Mouse (Mus musculus): ENCODE measurements at regions not wholly inside any gene's neighbourhood (a gene's known extent, or its start where the extent isn't known, plus 50 kb on each side); places are given as distances from the start of the nearest gene placed in this dataset.
A peak's percentile ranks its signal among the peaks of the same experiment; 100 is the strongest.

DNA sequence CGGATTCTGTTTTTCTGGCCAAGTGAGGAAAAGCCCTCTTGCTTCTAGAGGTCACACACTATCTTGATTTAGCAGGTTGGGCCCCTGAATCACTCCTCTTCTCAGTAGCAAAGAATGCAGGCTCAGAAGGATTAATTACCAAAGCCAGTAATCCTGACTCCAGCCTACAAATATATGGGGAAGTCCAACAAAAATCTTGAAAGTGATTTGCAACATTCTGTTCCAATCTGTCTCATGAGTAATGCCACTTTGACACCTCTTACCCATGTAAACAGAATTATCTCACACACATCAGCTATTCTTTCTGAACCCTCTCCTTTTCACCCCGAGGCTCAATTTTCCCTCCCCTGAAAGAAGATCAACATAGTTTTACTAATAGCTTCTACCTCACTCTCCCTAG lies 233.9 kb upstream of the Nt5c1b start:
- no peaks in the 10 kb centered on the region for H3K4me1 ChIP-seq (ENCODE audit: control insufficient read depth, insufficient read depth, low read depth, low read length)
- no peak overlapping the region for H3K9ac ChIP-seq (ENCODE audit: low read depth, low read length)
- H3K9me3 ChIP-seq (ENCODE audit: control insufficient read depth, low read length), result no peaks in the 10 kb centered on the region
- ATAC-seq, result no peak
- H3K4me3 ChIP-seq (ENCODE audit: low read length), result no peak overlapping the region
- no peak overlapping the region for H3K4me2 ChIP-seq (ENCODE audit: low read length)
- no peaks in the 10 kb centered on the region for H3K27me3 ChIP-seq (replicated peaks; ENCODE audit: control insufficient read depth, insufficient read depth, low read length)
- no peak overlapping the region for H3K27ac ChIP-seq (ENCODE audit: low read depth, low read length)
- no peaks in the 10 kb centered on the region for H3K36me3 ChIP-seq (ENCODE audit: control insufficient read depth, insufficient read depth, low read length)
- 71% methylated on average over 2 of the region's 2 CpGs for WGBS

DNA sequence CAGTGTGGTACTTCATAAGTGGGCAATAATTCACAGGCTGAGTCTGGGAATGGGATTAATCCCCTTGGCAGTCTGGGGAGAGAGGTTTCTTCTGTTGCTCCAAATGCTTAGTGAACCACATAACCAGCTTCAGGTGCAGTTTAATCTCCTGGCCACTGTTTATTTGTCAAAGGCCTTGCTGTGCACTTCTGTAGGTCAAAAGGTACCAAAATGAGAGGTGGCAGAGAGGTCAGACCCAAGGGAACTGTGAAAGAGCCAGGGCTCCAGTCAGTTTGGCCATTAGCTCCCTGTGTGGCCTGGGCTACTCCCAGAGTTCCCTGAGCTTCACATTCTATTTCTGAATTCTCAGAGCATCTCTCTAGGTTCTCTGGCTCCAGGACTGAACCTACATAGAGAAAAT lies 229.6 kb upstream of the Nt5c1b start:
- H3K4me2 ChIP-seq (ENCODE audit: low read length), result no peak overlapping the region
- no peak overlapping the region for H3K27ac ChIP-seq (ENCODE audit: low read depth, low read length)
- H3K4me3 ChIP-seq (ENCODE audit: low read length), result no peak overlapping the region
- H3K36me3 ChIP-seq (ENCODE audit: control insufficient read depth, insufficient read depth, low read length), result no peaks in the 10 kb centered on the region
- no peaks in the 10 kb centered on the region for H3K27me3 ChIP-seq (replicated peaks; ENCODE audit: control insufficient read depth, insufficient read depth, low read length)
- no peaks in the 10 kb centered on the region for H3K4me1 ChIP-seq (ENCODE audit: control insufficient read depth, insufficient read depth, low read depth, low read length)
- no peak overlapping the region for H3K9ac ChIP-seq (ENCODE audit: low read depth, low read length)
- no peaks in the 10 kb centered on the region for H3K9me3 ChIP-seq (ENCODE audit: control insufficient read depth, low read length)
- ATAC-seq, result no peak

DNA sequence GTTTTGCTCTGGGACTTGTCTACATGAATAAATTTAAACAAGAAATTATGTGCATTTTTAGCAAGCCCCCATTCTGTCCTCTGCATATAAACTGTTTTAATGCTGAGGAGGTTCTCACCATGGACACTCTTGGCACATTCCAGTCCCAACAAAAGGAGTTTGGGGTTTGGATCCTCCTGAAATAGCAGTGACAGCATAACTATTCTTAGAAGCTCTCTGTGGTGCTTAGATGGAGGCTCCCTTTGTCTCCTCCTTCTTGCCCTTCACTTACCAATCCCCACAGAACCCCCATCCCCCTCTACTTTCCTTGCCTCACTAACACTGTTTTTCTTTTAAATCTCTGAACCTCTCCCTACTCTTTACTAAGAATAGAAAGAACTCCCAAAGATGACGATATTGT lies 208.9 kb upstream of the Nt5c1b start:
- no peaks in the 10 kb centered on the region for H3K36me3 ChIP-seq (ENCODE audit: control insufficient read depth, insufficient read depth, low read length)
- no peak overlapping the region for H3K27ac ChIP-seq (ENCODE audit: low read depth, low read length)
- H3K4me2 ChIP-seq (ENCODE audit: low read length), result no peak overlapping the region
- no peak for ATAC-seq
- H3K27me3 ChIP-seq (replicated peaks; ENCODE audit: control insufficient read depth, insufficient read depth, low read length), result no peaks in the 10 kb centered on the region
- WGBS, result 82% methylated on average over 1 of the region's 1 CpGs
- H3K4me1 ChIP-seq (ENCODE audit: control insufficient read depth, insufficient read depth, low read depth, low read length), result no peaks in the 10 kb centered on the region
- no peak overlapping the region for H3K9ac ChIP-seq (ENCODE audit: low read depth, low read length)
- H3K9me3 ChIP-seq (ENCODE audit: control insufficient read depth, low read length), result no peaks in the 10 kb centered on the region
- H3K4me3 ChIP-seq (ENCODE audit: low read length), result no peak overlapping the region

DNA sequence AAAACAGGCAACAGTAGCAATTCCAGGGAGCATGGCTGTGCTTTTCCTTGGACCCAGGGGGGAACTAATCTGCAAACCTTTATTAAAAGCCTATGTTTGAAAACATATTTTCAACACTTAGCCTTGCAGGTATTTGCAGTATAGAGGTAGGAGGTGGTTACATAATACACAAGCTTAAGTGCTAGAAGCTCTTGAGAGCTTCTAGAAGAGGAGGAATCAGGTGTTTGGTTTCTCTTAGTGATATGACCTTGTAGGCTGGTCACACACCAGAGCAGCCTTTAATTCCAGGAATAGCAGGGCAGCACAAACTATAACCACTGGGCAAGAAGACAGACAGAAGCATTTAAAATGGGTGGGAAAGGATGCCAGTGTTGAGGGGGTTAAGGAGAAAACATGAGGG lies 201.7 kb upstream of the Nt5c1b start:
- Histone ChIP-seq H3K36me3 (ENCODE audit: control insufficient read depth, insufficient read depth, low read length) (no peaks in the 10 kb centered on the region), H3K9ac (ENCODE audit: low read depth, low read length) (no peak overlapping the region), H3K27me3 (replicated peaks; ENCODE audit: control insufficient read depth, insufficient read depth, low read length) (no peaks in the 10 kb centered on the region), H3K9me3 (ENCODE audit: control insufficient read depth, low read length) (no peaks in the 10 kb centered on the region), H3K4me3 (ENCODE audit: low read length) (no peak overlapping the region), H3K4me1 (ENCODE audit: control insufficient read depth, insufficient read depth, low read depth, low read length) (no peaks in the 10 kb centered on the region), H3K4me2 (ENCODE audit: low read length) (no peak overlapping the region), H3K27ac (ENCODE audit: low read depth, low read length) (no peak overlapping the region)
- ATAC-seq, result no peak

DNA sequence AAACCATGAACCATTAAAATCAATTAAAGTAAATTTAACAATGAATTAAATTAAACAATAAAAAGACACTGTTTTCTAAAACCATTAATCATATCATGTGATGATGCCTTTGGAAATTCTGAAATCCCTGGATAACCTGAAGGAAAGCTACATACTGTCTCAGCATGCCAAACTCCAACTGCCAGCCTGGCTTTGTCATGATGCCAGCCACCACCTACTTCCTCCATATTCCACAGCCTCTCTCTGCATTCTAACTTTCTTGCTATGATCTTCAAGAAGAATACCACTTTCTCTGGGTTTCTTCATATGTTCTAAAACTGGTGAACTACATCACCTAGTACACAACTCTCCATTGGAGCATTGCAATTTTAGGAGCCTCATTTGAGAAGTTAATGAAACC lies 201.2 kb upstream of the Nt5c1b start:
- no peak overlapping the region for H3K27ac ChIP-seq (ENCODE audit: low read depth, low read length)
- no peak overlapping the region for H3K4me2 ChIP-seq (ENCODE audit: low read length)
- no peaks in the 10 kb centered on the region for H3K27me3 ChIP-seq (replicated peaks; ENCODE audit: control insufficient read depth, insufficient read depth, low read length)
- ATAC-seq, result no peak
- no peaks in the 10 kb centered on the region for H3K36me3 ChIP-seq (ENCODE audit: control insufficient read depth, insufficient read depth, low read length)
- H3K9me3 ChIP-seq (ENCODE audit: control insufficient read depth, low read length), result no peaks in the 10 kb centered on the region
- H3K4me1 ChIP-seq (ENCODE audit: control insufficient read depth, insufficient read depth, low read depth, low read length), result no peaks in the 10 kb centered on the region
- no peak overlapping the region for H3K4me3 ChIP-seq (ENCODE audit: low read length)
- H3K9ac ChIP-seq (ENCODE audit: low read depth, low read length), result no peak overlapping the region

DNA sequence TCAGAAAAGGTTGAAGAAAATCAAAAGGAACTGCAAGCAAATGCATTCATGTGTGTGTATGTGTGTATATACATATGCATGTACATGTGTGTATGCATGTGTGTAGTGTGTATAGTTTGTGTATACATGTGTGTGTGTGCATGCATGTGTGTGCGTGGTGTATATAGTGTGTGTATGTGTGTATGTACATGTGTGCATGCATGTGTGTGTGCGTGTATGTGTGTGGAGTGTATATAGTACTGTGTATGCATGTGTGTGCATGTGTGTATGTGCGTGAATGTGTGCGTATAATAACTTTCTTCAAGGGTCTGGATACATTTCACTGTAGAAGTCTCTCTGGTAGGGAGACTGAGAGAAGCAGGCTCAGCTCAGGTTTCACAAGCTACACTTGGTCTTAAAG lies 191.1 kb upstream of the Nt5c1b start:
- Histone ChIP-seq H3K4me3 (ENCODE audit: low read length) (no peak overlapping the region), H3K27ac (ENCODE audit: low read depth, low read length) (no peak overlapping the region), H3K4me2 (ENCODE audit: low read length) (no peak overlapping the region), H3K9me3 (ENCODE audit: control insufficient read depth, low read length) (no peaks in the 10 kb centered on the region), H3K4me1 (ENCODE audit: control insufficient read depth, insufficient read depth, low read depth, low read length) (peaks cover 2% of the 10 kb centered on the region; the same call in 1 of the 2 replicates), H3K27me3 (replicated peaks; ENCODE audit: control insufficient read depth, insufficient read depth, low read length) (no peaks in the 10 kb centered on the region), H3K36me3 (ENCODE audit: control insufficient read depth, insufficient read depth, low read length) (no peaks in the 10 kb centered on the region), H3K9ac (ENCODE audit: low read depth, low read length) (no peak overlapping the region)
- ATAC-seq, result no peak
- WGBS, result 95% methylated on average over 4 of the region's 4 CpGs

DNA sequence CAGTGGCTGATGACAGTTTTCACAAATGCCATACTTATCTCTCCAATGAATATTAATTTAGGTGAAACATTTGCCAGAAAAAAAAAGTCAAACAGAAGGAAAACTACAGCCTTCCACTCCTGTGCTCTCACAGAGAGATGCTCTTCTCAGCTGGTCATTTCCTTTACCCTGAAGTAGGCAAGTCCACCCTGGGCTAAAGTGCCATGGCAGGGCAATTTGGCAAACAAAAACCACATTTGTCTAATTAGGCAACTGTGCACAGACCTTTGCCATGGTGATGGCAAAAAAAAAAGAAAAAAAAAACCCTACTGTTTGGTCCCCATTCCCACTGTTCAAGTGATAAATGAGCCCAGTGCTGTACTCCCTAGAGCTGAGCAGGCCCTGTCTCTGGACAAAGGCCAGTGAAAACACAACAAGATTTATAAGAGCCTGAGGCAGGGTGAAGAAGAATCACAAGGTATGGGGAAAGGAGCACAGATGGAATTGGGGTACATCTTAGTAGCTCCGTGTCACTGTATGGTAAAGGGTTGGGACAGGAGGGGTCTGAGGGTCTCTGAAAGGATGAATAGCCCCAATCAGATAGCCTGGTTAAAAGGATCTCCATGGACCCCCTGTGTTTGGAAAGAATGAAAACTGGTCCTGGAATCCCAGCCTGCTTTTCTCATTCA lies 190.5 kb upstream of the Nt5c1b start:
- Histone ChIP-seq H3K4me1 (ENCODE audit: control insufficient read depth, insufficient read depth, low read depth, low read length) (peaks cover 2% of the 10 kb centered on the region; the same call in 1 of the 2 replicates), H3K27me3 (replicated peaks; ENCODE audit: control insufficient read depth, insufficient read depth, low read length) (no peaks in the 10 kb centered on the region), H3K4me2 (ENCODE audit: low read length) (no peak overlapping the region), H3K9ac (ENCODE audit: low read depth, low read length) (no peak overlapping the region), H3K9me3 (ENCODE audit: control insufficient read depth, low read length) (no peaks in the 10 kb centered on the region), H3K27ac (ENCODE audit: low read depth, low read length) (no peak overlapping the region), H3K4me3 (ENCODE audit: low read length) (no peak overlapping the region), H3K36me3 (ENCODE audit: control insufficient read depth, insufficient read depth, low read length) (no peaks in the 10 kb centered on the region)
- peak; percentile 79; the same call in 1 of the 2 replicates for ATAC-seq
- WGBS, result 22% methylated on average over 1 of the region's 1 CpGs

DNA sequence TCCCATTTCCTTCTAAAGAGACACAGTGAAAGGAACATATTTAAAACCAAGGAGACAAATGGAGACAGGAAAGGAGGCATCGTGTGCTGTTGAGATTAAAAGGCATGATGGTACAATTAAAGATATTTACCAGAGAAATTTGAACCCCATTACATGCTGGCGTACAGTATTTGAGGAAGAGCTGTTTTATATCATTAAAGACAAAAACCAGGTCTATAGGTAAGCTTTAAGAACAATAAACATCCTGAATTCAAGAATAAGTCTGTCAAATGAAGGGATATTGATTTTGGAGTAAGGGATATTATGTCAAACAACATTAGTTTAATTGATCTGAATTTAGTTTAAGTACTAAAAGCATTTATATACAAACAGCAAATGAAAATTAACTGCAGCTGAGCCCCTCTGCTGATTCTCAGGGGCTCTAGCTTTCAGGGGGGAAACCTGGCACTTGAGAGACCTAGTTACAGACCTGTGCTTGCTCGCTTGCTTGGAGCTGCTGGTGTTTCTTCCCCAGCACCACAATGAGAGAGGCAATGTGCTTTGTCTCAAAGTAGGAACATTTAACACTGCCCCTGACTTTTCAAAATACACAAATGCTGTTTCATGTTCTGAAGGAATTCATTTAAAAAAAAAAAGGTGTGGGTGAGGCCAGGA lies 189.8 kb upstream of the Nt5c1b start:
- H3K4me1 ChIP-seq (ENCODE audit: control insufficient read depth, insufficient read depth, low read depth, low read length), result peaks cover 2% of the 10 kb centered on the region; the same call in 1 of the 2 replicates
- no peak overlapping the region for H3K4me3 ChIP-seq (ENCODE audit: low read length)
- H3K36me3 ChIP-seq (ENCODE audit: control insufficient read depth, insufficient read depth, low read length), result no peaks in the 10 kb centered on the region
- no peak for ATAC-seq
- no peaks in the 10 kb centered on the region for H3K27me3 ChIP-seq (replicated peaks; ENCODE audit: control insufficient read depth, insufficient read depth, low read length)
- no peaks in the 10 kb centered on the region for H3K9me3 ChIP-seq (ENCODE audit: control insufficient read depth, low read length)
- no peak overlapping the region for H3K27ac ChIP-seq (ENCODE audit: low read depth, low read length)
- H3K9ac ChIP-seq (ENCODE audit: low read depth, low read length), result no peak overlapping the region
- 40% methylated on average over 3 of the region's 3 CpGs for WGBS
- no peak overlapping the region for H3K4me2 ChIP-seq (ENCODE audit: low read length)

DNA sequence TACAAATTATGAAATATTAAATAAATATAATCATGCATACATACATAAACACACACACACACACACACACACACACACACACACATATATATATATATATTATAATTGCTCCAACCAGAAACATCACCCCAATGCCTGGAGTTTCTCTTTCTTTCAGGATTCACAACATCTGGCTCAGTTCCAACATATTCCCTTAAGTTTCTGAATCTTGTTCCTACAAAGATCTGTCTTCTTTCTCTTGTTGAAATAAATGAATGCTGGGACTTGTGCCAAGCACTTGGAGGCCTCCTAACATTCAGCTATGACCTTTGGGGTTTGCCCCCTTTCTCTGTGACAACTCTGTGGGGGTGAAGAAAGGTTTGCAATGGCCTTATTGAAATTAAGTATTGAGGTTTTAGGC lies 187.2 kb upstream of the Nt5c1b start:
- ATAC-seq, result no peak
- peaks cover 2% of the 10 kb centered on the region; the same call in 1 of the 2 replicates for H3K4me1 ChIP-seq (ENCODE audit: control insufficient read depth, insufficient read depth, low read depth, low read length)
- no peaks in the 10 kb centered on the region for H3K36me3 ChIP-seq (ENCODE audit: control insufficient read depth, insufficient read depth, low read length)
- no peak overlapping the region for H3K4me3 ChIP-seq (ENCODE audit: low read length)
- no peak overlapping the region for H3K4me2 ChIP-seq (ENCODE audit: low read length)
- no peaks in the 10 kb centered on the region for H3K9me3 ChIP-seq (ENCODE audit: control insufficient read depth, low read length)
- no peak overlapping the region for H3K27ac ChIP-seq (ENCODE audit: low read depth, low read length)
- H3K27me3 ChIP-seq (replicated peaks; ENCODE audit: control insufficient read depth, insufficient read depth, low read length), result no peaks in the 10 kb centered on the region
- H3K9ac ChIP-seq (ENCODE audit: low read depth, low read length), result no peak overlapping the region

All from hindbrain, embryonic 16.5 days (tissue).